Mouse (Mus musculus) spleen, adult 18-20 months (tissue): ENCODE data around the gene Rnf215.
"Not testable (repeated sequence)": the region's sequence is repeated elsewhere in the genome, so short reads cannot be mapped to it uniquely, and the experiment has no call there.

ENCODE experiments used
- DNase-seq, 2 experiments: peaks; one replicate each; pipeline ENCODE4 v3.0.0; 2022; ENCODE audit warnings: mixed read lengths in 2 of 2

Rnf215 gene

GRCm38 (mm10) chr11:4134986-4135935 lies at the start of gene Rnf215:
Gene Rnf215 (plus strand): TSS chr11:4135202.
- DNase-seq, result peak; percentile 78 to 93

DNA sequence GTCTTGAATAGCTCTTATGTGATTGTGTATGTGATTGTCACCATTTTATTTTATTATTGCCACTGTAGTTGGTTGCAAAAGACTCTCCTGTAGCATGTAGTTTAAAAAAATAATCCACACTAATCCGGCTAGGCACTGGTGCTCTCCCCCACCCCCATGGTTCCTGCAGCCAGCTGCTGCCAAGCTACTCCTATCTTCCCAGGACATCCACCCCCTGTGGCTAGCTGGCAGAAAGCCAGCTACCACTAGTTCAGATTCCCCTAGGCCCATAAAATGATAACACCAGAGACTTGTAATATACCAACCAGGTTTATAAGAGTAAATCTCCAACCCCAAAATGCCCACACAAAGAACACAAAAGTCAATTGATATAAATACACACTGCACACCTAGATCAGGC lies 48.8 kb upstream of the Rnf215 start:
- DNase-seq, result no peak

- DNase-seq, result no peak
These were observed 47.7 kb upstream of the Rnf215 start for GRCm38 (mm10) chr11:4087267-4087666.

DNA sequence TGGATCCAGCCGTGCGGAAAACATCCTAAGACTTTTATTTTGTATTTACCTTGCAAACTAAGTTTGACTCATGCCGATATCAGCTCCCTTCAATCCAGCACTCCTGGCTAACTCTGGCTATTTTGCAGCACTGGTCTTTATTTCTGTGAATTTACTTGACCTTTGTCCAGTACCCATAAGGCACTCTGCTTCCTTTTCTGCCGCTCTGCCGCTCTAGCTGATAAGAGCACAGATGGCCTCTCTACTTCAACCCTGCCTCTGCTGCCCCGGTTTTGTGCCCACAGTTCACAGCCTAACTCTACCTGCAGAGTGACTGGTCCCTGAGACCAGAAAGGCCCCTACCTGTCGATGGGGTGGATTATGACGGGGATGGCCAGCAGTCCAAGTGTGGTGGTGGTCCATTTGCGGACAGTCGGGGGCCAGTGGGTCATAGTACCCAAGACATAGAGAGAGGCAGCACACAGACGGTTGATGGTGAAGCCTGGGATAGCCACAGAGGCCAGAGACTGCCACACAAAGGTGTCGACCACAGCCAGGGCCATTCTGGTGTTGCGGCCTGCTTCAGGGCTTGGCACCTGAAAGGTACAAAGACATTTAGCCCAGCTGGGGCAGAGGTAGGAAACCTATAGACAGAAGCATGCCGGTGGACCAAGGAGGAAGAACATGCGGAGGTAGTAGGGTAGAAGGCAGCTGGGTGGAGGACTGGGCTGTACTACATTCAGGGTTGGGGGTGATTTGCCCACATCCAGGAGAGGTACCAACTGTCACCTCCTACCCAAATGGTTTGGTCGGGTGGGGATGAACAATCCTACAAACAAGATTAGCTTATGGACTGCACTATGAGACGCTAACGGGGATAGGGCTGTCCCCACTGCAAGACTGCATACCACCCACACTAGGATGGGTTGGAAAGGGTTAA lies 41.3 kb upstream of the Rnf215 start:
- DNase-seq, result peak in 1 of 2 experiments; percentile 5

DNA sequence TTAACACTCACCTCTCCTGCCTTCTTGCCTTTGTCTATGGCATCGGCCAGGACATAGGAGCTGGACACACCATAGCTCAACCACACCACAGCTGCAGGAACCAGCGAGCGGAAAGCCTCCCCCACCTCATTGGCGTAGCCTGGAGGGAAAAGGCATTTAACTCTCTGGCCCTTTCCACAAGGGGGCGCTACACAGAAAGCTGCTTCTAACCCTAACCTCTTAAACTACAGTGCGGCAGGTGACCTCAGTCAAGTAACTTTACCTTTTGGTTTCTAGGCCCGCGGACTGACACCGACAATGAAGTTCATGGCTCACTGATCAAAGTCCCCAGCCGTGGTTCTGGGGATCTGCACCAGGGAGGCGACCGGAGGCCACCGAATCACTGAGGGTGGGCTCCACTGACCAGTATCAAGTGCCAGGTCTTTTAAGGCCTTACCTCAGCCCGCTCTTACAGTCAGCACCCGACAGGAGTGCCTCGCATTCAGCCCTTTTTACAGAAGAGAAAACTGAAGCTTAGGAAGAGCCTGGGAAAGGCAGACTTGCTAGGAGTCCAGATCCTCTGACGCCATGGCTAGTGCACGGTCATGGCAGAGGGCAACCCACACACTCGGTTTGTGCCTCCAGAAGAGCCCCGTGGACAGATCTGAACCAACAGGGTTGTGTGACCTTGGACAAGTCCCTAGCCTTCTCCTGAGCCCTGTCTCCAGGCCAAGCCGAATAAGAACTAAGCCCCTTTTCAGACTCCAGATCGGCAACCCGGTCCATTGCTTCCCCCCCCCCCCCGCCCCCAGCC lies 40.4 kb upstream of the Rnf215 start:
- DNase-seq, result peak; percentile 34 to 69

GRCm38 (mm10) chr11:4095171-4096053 lies 39.6 kb upstream of the Rnf215 start, which contains the start of gene Mtfp1:
Gene Mtfp1 (minus strand): TSS chr11:4095445.
- peak; percentile 52 to 62 for DNase-seq

GRCm38 (mm10) chr11:4096054-4096984 lies 38.7 kb upstream of the Rnf215 start:
- peak; percentile 95 to 97 for DNase-seq

- peak in 1 of 2 experiments; percentile 19 for DNase-seq
These were observed 37.8 kb upstream of the Rnf215 start for GRCm38 (mm10) chr11:4097091-4097621.

DNA sequence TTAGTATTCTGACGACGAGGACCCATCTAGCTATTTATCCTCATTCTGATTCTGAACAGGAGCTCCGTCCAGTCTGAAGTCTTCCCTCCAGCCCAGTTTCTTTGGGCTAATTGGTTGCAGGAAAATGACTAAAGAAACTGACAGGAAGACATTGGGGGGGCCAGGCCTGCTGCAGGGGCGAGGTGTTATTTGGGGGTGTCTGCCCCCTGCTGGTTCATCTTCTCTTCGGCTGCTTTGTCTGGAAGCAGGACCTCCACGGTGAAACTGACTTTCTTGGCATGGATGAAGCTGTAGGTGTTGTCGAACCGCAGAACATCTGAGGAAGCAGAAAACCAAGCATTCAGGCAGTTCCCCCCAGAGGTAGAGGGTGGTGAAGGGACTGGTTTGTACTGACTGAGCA lies 36.9 kb upstream of the Rnf215 start:
- DNase-seq, result peak in 1 of 2 experiments; percentile 16

DNA sequence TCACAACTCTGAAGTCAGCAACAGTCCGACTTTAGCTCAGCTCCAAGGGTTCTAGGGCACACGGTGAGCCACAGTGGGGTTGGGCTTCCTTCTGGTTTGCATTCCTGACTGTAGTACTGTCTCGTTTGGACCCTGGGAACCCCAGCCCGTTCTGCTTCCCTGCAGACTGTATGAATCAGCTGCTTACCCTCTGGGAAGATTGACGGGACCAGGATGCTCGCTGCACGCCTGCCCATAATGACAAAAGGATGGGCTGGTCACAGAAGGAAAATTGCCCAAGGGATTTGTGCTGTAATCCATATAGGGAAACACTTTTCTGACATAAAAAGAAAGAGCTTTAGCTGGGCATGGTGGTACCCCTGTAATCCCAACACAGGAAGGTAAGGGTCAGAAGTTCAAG lies 36.2 kb upstream of the Rnf215 start:
- no peak for DNase-seq

- no peak for DNase-seq
These were observed 35.6 kb upstream of the Rnf215 start for GRCm38 (mm10) chr11:4099447-4099846.

GRCm38 (mm10) chr11:4101851-4102250 lies 33.2 kb upstream of the Rnf215 start:
- no peak for DNase-seq

DNA sequence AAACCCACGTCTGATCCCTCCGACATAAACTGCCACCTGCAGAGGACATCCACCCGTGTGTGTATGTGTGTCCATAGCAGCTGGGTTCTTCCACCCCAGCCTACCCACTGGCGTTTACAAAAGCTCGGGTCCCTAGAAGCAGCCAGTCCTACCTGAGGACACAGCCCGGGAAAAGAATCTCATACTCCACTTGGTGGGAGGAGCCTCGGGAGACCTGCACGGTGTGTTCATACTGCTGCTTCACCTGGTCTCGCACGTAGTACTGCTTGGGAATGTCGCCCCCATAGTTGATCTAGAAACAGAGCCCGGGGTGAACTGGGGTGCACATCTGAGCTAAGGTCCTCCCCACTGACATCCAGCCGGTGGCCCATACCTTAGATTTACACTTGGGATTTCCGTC lies 31.5 kb upstream of the Rnf215 start:
- no peak for DNase-seq

- no peak for DNase-seq
These were observed 30.0 kb upstream of the Rnf215 start for GRCm38 (mm10) chr11:4104989-4105388.

DNA sequence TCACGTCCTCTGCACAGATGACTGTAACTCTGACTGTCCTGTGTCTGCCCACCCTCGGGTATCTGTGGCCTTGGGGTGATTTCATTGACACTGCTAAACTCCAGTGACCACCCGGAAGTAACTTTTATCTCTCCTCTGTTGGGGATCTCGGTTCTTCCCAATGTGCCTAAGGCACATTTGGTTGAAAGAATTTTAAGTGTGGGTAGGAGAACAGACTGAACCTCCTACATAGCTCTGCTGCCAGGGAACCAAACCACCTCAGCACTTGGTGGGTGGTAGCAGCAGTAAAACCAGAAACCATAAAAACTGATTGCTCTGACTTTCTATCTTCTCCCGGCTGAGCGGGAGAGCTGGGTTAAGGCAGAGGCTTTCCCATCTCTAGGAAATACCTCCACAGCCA lies 29.6 kb upstream of the Rnf215 start:
- DNase-seq, result no peak

DNA sequence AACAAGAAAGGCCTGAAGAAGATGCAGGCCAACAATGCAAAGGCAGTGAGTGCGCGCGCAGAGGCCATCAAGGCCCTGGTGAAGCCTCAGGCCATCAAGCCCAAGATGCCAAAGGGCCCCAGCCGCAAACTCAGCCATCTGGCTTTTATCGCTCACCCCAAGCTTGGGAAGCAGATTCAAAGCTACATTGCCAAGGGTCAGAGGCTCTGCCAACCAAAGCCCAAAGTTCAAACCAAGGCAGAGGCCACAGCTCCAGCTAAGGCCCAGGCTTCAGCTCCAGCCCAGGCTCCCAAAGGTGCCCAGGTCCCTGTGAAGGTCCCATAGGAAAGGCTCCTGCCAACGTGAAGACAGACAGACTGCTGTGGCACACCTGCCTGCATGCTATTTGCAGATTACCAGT lies 27.1 kb upstream of the Rnf215 start:
- not testable (repeated sequence) for DNase-seq

DNA sequence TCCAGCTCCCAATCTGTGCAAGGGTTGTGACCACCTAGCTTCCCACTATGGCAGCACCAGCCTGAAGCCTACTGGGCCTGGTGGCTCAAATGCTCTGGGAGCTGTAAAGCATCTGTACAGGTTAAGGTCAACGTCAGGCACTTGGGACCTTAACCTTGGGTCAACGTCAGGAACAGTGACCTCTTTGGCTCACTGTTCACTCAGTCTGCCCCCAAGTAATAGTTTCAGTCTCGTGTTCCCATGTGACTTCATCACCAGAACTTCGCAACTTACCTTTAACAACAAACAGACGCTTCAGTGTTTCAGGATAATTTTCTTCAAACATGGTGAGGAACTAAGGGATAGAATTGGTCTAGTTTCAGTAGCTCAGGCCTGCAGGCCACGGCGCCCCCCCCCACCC lies 26.3 kb upstream of the Rnf215 start:
- DNase-seq, result no peak

- no peak for DNase-seq
These were observed 23.0 kb upstream of the Rnf215 start for GRCm38 (mm10) chr11:4112033-4112432.

- DNase-seq, result no peak
These were observed 22.1 kb upstream of the Rnf215 start for GRCm38 (mm10) chr11:4112861-4113260.

GRCm38 (mm10) chr11:4113496-4113895 lies 21.5 kb upstream of the Rnf215 start:
- no peak for DNase-seq
